Mouse (Mus musculus) kidney, adult 2 months (tissue): ENCODE data around the gene Pspc1. TPM values are rescaled to one million over a fixed set of nuclear protein-coding genes. Genes with fewer than 3 reads are reported as not detected.

Source experiments
- DNase-seq: peaks from one replicate; pipeline ENCODE4 v3.0.0; 2021
- H3K27ac ChIP-seq: fragments of 200-500 bp; 2 replicates; pipeline ENCODE4 v1.5.1; 2012; ENCODE audit warnings: low read depth, low read length, control low read depth, inconsistent platforms; ENCODE audit not compliant: insufficient read depth
- H3K27me3 ChIP-seq: fragments of 200-500 bp; replicated peaks from 2 replicates; pipeline ENCODE4 v1.6.1; 2012; ENCODE audit warnings: mild to moderate bottlenecking, moderate library complexity, low read length, inconsistent platforms; ENCODE audit not compliant: control insufficient read depth, insufficient read depth
- H3K36me3 ChIP-seq: fragments of 200-500 bp; 2 replicates; pipeline ENCODE4 v1.6.1; 2012; ENCODE audit warnings: mild to moderate bottlenecking, moderate library complexity, low read length, inconsistent platforms; ENCODE audit not compliant: control insufficient read depth, insufficient read depth
- H3K4me1 ChIP-seq: fragments of 200-500 bp; 2 replicates; pipeline ENCODE4 v1.6.1; 2011; ENCODE audit warnings: low read length; ENCODE audit not compliant: control insufficient read depth, insufficient read depth
- H3K4me3 ChIP-seq: fragments of 200-500 bp; 2 replicates; pipeline ENCODE4 v1.5.1; 2011; ENCODE audit warnings: mild to moderate bottlenecking, low read depth, low read length, control low read depth; ENCODE audit not compliant: insufficient read depth
- CTCF ChIP-seq: fragments of 200-500 bp; conservative IDR thresholded peaks from 2 replicates; pipeline ENCODE4 v1.5.1; 2011; ENCODE audit warnings: low read depth, mild to moderate bottlenecking, control low read depth, low read length, moderate library complexity, mixed read lengths; ENCODE audit not compliant: insufficient read depth, insufficient read length
- POLR2A ChIP-seq: fragments of 200-500 bp; IDR thresholded peaks from one replicate; pipeline ENCODE4 v1.6.1; 2011; ENCODE audit warnings: low read depth, low read length, control low read depth
- WGBS: fragments of 180-500 bp; shearing (Covaris S2); methylation state at CpG from one replicate; pipeline ENCODE4 v1.1.7; 2018; 5-methylcytosine and 5-hydroxymethylcytosine counted together
- polyA plus RNA-seq: library from polyadenylated mRNA; depleted of rRNA; stranded (reverse); fragments of >200 nt; gene quantifications from 2 replicates; pipeline ENCODE4 v1.2.3, GENCODE M21; 2012; rRNA removed

Gene Pspc1
- polyA plus RNA-seq, 1 experiment: 4.1 TPM

GRCm38 (mm10) chr14:56689116-56689515 lies 89.0 kb downstream of the Pspc1 start:
- H3K4me1 ChIP-seq: no peaks in the 10 kb centered on the region
- no peak overlapping the region for H3K4me3 ChIP-seq
- TF ChIP-seq CTCF: no peak
- no peak for TF ChIP-seq POLR2A
- DNase-seq: no peak
- peaks cover 9% of the 10 kb centered on the region for H3K36me3 ChIP-seq
- H3K27me3 ChIP-seq: no peaks in the 10 kb centered on the region
- 98% methylated on average over 1 of the region's 1 CpGs for WGBS
- H3K27ac ChIP-seq: no peak overlapping the region

GRCm38 (mm10) chr14:56685426-56685825 lies 92.7 kb downstream of the Pspc1 start:
- Histone ChIP-seq H3K4me3 (no peak overlapping the region), H3K4me1 (no peaks in the 10 kb centered on the region), H3K27ac (no peak overlapping the region), H3K27me3 (no peaks in the 10 kb centered on the region), H3K36me3 (peaks cover 5% of the 10 kb centered on the region)
- no peak for TF ChIP-seq CTCF
- TF ChIP-seq POLR2A: no peak
- DNase-seq: peak; percentile 51
- 14% methylated on average over 1 of the region's 1 CpGs for WGBS

Other genes with a start within 250 kb of the Pspc1 start
- 1.2 and 1.5 TPM in 2 replicates for gene Cenpj, start 202.9 kb downstream of the Pspc1 start, polyA plus RNA-seq
- gene Parp4, start 202.7 kb downstream of the Pspc1 start, polyA plus RNA-seq: 6.1 and 9.2 TPM in 2 replicates
- 4.1 and 7.0 TPM in 2 replicates for gene Mphosph8, start 110.1 kb downstream of the Pspc1 start, polyA plus RNA-seq
- gene Zmym5, start 33.4 kb upstream of the Pspc1 start, polyA plus RNA-seq: 7.1 and 8.4 TPM in 2 replicates
- 7.6 and 9.5 TPM in 2 replicates for gene Zmym2, start 108.3 kb upstream of the Pspc1 start, polyA plus RNA-seq